Mouse (Mus musculus) heart, embryonic 16.5 days (tissue): ENCODE measurements around the gene Jph3. TPM values are rescaled to one million over a fixed set of nuclear protein-coding genes. Genes with fewer than 3 reads are reported as not detected.

Source experiments
- ATAC-seq: fragments of 200-750 bp; cut with Nextera tagmentation; replicated peaks from 2 replicates; pipeline ENCODE4 v1.8.0; 2017; ENCODE audit warnings: moderate number of reproducible peaks; ENCODE audit not compliant: insufficient read depth, low FRiP score; ENCODE audit errors: extremely low read depth
- H3K27ac ChIP-seq: fragments of 300-500 bp; sonication (generic); 2 replicates; pipeline ENCODE4 v1.5.1; 2014; ENCODE audit warnings: mild to moderate bottlenecking, low read length, control low read depth, moderate library complexity
- H3K27me3 ChIP-seq: fragments of 300-500 bp; sonication (generic); 2 replicates; pipeline ENCODE4 v1.6.1; 2014; ENCODE audit warnings: low read length, mixed read lengths; ENCODE audit not compliant: control insufficient read depth, insufficient read depth
- H3K36me3 ChIP-seq: fragments of 300-500 bp; sonication (generic); 2 replicates; pipeline ENCODE4 v1.6.1; 2014; ENCODE audit not compliant: control insufficient read depth, insufficient read depth
- H3K4me1 ChIP-seq: fragments of 300-500 bp; sonication (generic); 2 replicates; pipeline ENCODE4 v1.6.1; 2014; ENCODE audit warnings: low read length, mixed read lengths; ENCODE audit not compliant: control insufficient read depth, insufficient read depth
- H3K4me2 ChIP-seq: fragments of 300-500 bp; sonication (generic); 2 replicates; pipeline ENCODE4 v1.6.1; 2014; ENCODE audit warnings: low read depth, mild to moderate bottlenecking, control low read depth, low read length
- H3K4me3 ChIP-seq: fragments of 300-500 bp; sonication (generic); 2 replicates; pipeline ENCODE4 v1.5.1; 2014; ENCODE audit warnings: mild to moderate bottlenecking, control low read depth, low read length
- H3K9ac ChIP-seq: fragments of 300-500 bp; sonication (generic); 2 replicates; pipeline ENCODE4 v1.6.1; 2014; ENCODE audit warnings: low read length, control low read depth
- H3K9me3 ChIP-seq: fragments of 300-500 bp; sonication (generic); replicated peaks from 2 replicates; pipeline ENCODE4 v1.6.1; 2016; ENCODE audit warnings: low read length; ENCODE audit not compliant: control insufficient read depth
- WGBS: fragments of 180-500 bp; shearing (Covaris S2); extraction: QIAGEN DNeasy Blood & Tissue Kit; methylation state at CpG from one replicate; pipeline ENCODE4 v1.1.7; 2014; 5-methylcytosine and 5-hydroxymethylcytosine counted together
- polyA plus RNA-seq: library from polyadenylated mRNA; unstranded; fragments of >200 nt; fragmentation: Nextera tagmentation; extraction: Ambion mirVana; gene quantifications from 2 replicates; pipeline ENCODE4 v1.2.1, GENCODE M21; 2015

Jph3 gene
- polyA plus RNA-seq, 1 experiment from 2014 or later, result 0.21 TPM

DNA sequence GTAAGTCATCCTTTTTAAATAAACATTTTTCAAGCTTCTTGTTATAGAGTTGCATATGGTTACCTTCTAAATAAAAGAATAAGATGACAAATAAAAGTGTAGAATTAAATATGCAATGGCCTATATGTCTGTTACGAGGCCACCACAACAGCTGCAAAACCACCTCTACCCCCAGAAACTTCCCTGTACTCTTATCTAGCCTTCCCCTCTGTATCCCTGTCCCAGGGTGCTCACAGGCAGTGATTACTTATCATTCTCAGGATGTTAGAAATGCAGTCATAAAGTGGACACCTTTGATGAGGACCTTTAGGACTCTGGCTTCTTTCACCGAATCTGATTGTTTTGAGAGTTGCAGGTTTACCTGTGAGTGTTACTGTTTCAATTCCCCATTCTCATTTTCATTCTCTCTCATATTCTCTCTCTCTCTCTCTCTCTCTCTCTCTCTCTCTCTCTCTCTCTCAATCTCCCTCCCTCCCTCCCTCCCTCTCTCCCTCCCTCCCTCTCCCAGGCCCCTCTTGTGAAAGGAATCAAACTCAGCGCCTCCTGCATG lies 113.8 kb downstream of the Jph3 start:
- Histone ChIP-seq H3K4me2 (no peak overlapping the region), H3K9me3 (no peaks in the 10 kb centered on the region), H3K4me3 (no peak overlapping the region), H3K4me1 (no peaks in the 10 kb centered on the region), H3K27me3 (no peaks in the 10 kb centered on the region), H3K9ac (no peak overlapping the region), H3K36me3 (no peaks in the 10 kb centered on the region), H3K27ac (no peak overlapping the region)
- no peak for ATAC-seq
- 70% methylated on average over 3 of the region's 3 CpGs for WGBS

Other genes with a start within 250 kb of the Jph3 start
- not detected in 2 replicates for gene 1700018B08Rik, start 185.3 kb upstream of the Jph3 start, polyA plus RNA-seq
- 10.8 and 11.8 TPM in 2 replicates for gene Fbxo31, start 150.8 kb upstream of the Jph3 start, polyA plus RNA-seq
- gene Map1lc3b, start 139.3 kb upstream of the Jph3 start, polyA plus RNA-seq, result 203 and 251 TPM in 2 replicates
- 7.9 and 8.5 TPM in 2 replicates for gene Zcchc14, start 76.7 kb upstream of the Jph3 start, polyA plus RNA-seq
- 25.6 and 27.0 TPM in 2 replicates for gene Klhdc4, start 99.9 kb downstream of the Jph3 start, polyA plus RNA-seq
- gene Slc7a5, start 178.1 kb downstream of the Jph3 start, polyA plus RNA-seq, result 14.4 TPM in 2 replicates
- gene Car5a, start 215.3 kb downstream of the Jph3 start, polyA plus RNA-seq, result not detected in 2 replicates
- 31.2 and 33.1 TPM in 2 replicates for gene Banp, start 220.1 kb downstream of the Jph3 start, polyA plus RNA-seq